Comparison of ENCODE assay signal across 7 mouse cellular contexts in the genomic region with DNA sequence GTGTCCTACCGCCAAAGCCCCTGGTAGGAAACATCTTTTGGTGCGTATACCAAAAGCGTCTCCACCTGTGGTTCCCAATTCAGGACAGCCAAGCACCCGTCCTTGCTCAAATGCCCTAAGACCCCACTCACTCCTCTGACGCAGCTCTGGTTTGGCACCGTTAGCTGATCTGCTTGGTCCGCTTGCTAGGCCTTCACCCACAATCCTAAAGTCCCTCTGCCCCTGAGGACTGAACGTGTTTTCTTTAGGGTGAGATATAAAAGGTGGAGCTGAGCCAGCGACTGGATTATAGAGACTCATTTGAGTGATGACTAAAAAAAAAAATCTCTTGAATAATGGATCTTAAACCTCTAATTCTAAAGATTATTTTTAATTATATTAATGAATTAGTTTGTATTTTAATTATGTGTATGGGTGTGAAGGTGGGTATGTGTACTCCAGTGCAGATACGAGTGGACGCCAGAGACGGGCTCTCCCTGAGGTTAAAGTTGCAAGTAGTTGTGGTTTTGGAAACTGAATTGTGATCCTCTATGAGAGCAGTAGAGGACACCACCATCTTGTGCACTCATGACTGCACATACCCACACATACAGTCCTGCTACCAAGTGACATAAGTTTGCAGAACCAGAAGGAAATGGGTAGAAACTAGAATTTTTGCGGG. TPM values are rescaled to one million over a fixed set of nuclear protein-coding genes. Genes with fewer than 3 reads are reported as not detected.
DNase-seq lines count a peak whose midpoint lies in the region; ATAC-seq lines count a peak whose summit lies in the region.

No protein-coding gene starts in this region.

- 27% methylated on average over 13 of the region's 13 CpGs for WGBS in neural tube, embryonic 11.5 days
- 25% methylated on average over 13 of the region's 13 CpGs for WGBS in embryonic facial prominence, embryonic 12.5 days
- WGBS in intestine, embryonic 16.5 days: 22% methylated on average over 13 of the region's 13 CpGs
- 22% methylated on average over 13 of the region's 13 CpGs for WGBS in neural tube, embryonic 15.5 days

- no peak for DNase-seq in neural tube, embryonic 11.5 days (ENCODE audit: low spot score)
- no peak for DNase-seq in neural tube, embryonic 10.5 days (ENCODE audit: extremely low spot score, low spot score)
- no peak for DNase-seq in spleen, adult 18-20 months
- no peak for DNase-seq in kidney, adult 9 months

- peak overlapping the region; percentile 73 for H3K4me3 ChIP-seq in neural tube, embryonic 11.5 days (ENCODE audit: low read depth, low read length)
- peak overlapping the region; percentile 95 for H3K4me3 ChIP-seq in embryonic facial prominence, embryonic 12.5 days
- H3K4me3 ChIP-seq in intestine, embryonic 16.5 days (ENCODE audit: low read length): peak overlapping the region; percentile 94
- peak overlapping the region; percentile 99 for H3K4me3 ChIP-seq in neural tube, embryonic 15.5 days (replicated peaks)

- peaks cover 5% of the 10 kb centered on the region; the same call in 1 of the 2 replicates for H3K4me1 ChIP-seq in neural tube, embryonic 11.5 days (ENCODE audit: control insufficient read depth, insufficient read depth, low read length)
- peaks cover 17% of the 10 kb centered on the region for H3K4me1 ChIP-seq in embryonic facial prominence, embryonic 12.5 days
- H3K4me1 ChIP-seq in intestine, embryonic 16.5 days (ENCODE audit: control insufficient read depth, insufficient read depth, low read length): peaks cover 16% of the 10 kb centered on the region
- peaks cover 44% of the 10 kb centered on the region for H3K4me1 ChIP-seq in neural tube, embryonic 15.5 days

- peak overlapping the region; percentile 57 for H3K4me2 ChIP-seq in neural tube, embryonic 11.5 days (ENCODE audit: low read depth)
- peak overlapping the region; percentile 77 for H3K4me2 ChIP-seq in embryonic facial prominence, embryonic 12.5 days (replicated peaks)
- peak overlapping the region; percentile 89 for H3K4me2 ChIP-seq in intestine, embryonic 16.5 days (ENCODE audit: low read depth, low read length)
- peak overlapping the region; percentile 83 for H3K4me2 ChIP-seq in neural tube, embryonic 15.5 days

- H3K27me3 ChIP-seq in neural tube, embryonic 11.5 days (ENCODE audit: control insufficient read depth, insufficient read depth, low read length): no peaks in the 10 kb centered on the region
- no peaks in the 10 kb centered on the region for H3K27me3 ChIP-seq in embryonic facial prominence, embryonic 12.5 days
- no peaks in the 10 kb centered on the region for H3K27me3 ChIP-seq in intestine, embryonic 16.5 days (replicated peaks; ENCODE audit: control insufficient read depth, insufficient read depth, low read length)
- no peaks in the 10 kb centered on the region for H3K27me3 ChIP-seq in neural tube, embryonic 15.5 days (replicated peaks)

- peak overlapping the region; percentile 66 for H3K9ac ChIP-seq in neural tube, embryonic 11.5 days (ENCODE audit: low read length)
- peak overlapping the region; percentile 92 for H3K9ac ChIP-seq in embryonic facial prominence, embryonic 12.5 days
- H3K9ac ChIP-seq in intestine, embryonic 16.5 days (ENCODE audit: low read depth, low read length): peak overlapping the region; percentile 91
- peak overlapping the region; percentile 95 for H3K9ac ChIP-seq in neural tube, embryonic 15.5 days (replicated peaks)

- no peaks in the 10 kb centered on the region for H3K9me3 ChIP-seq in neural tube, embryonic 11.5 days (ENCODE audit: control insufficient read depth, low read length)
- no peaks in the 10 kb centered on the region for H3K9me3 ChIP-seq in embryonic facial prominence, embryonic 12.5 days
- no peaks in the 10 kb centered on the region for H3K9me3 ChIP-seq in intestine, embryonic 16.5 days (ENCODE audit: control insufficient read depth, low read length)
- H3K9me3 ChIP-seq in neural tube, embryonic 15.5 days (replicated peaks): no peaks in the 10 kb centered on the region

- no peaks in the 10 kb centered on the region for H3K36me3 ChIP-seq in neural tube, embryonic 11.5 days (ENCODE audit: control insufficient read depth, insufficient read depth, low read length)
- peaks cover 3% of the 10 kb centered on the region; the same call in 1 of the 2 replicates for H3K36me3 ChIP-seq in embryonic facial prominence, embryonic 12.5 days
- H3K36me3 ChIP-seq in intestine, embryonic 16.5 days (ENCODE audit: control insufficient read depth, insufficient read depth, low read length): no peaks in the 10 kb centered on the region
- peaks cover 25% of the 10 kb centered on the region; the same call in 1 of the 2 replicates for H3K36me3 ChIP-seq in neural tube, embryonic 15.5 days

- H3K27ac ChIP-seq in neural tube, embryonic 11.5 days (ENCODE audit: low read depth, low read length): peak overlapping the region; percentile 58
- H3K27ac ChIP-seq in embryonic facial prominence, embryonic 12.5 days: peak overlapping the region; percentile 65
- peak overlapping the region; percentile 70 for H3K27ac ChIP-seq in intestine, embryonic 16.5 days (ENCODE audit: low read length)
- H3K27ac ChIP-seq in neural tube, embryonic 15.5 days (replicated peaks): peak overlapping the region; percentile 89

- ATAC-seq in neural tube, embryonic 11.5 days (ENCODE audit: insufficient read depth, low FRiP score, low TSS enrichment): no peak
- no peak for ATAC-seq in embryonic facial prominence, embryonic 12.5 days (ENCODE audit: insufficient number of reproducible peaks, insufficient read depth, low FRiP score, low TSS enrichment)
- ATAC-seq in intestine, embryonic 16.5 days: peak; percentile 13
- ATAC-seq in neural tube, embryonic 15.5 days (ENCODE audit: low FRiP score): peak; percentile 17; the same call in 1 of the 2 replicates

RNA-seq across cellular contexts. Expression of gene Anks3, which starts 0.9 kb away (rescaled TPM):
- 42.4 and 44.9 TPM in 2 replicates for polyA plus RNA-seq in neural tube, embryonic 11.5 days (2014; fragmentation: Nextera tagmentation; extraction: Ambion mirVana)
- polyA plus RNA-seq in embryonic facial prominence, embryonic 12.5 days (2016; fragmentation: Nextera tagmentation; extraction: Ambion mirVana): 64.3 and 69.2 TPM in 2 replicates
- 39.7 and 41.3 TPM in 2 replicates for polyA plus RNA-seq in intestine, embryonic 16.5 days (2015; fragmentation: Nextera tagmentation; extraction: Ambion mirVana)
- 68.6 and 71.5 TPM in 2 replicates for polyA plus RNA-seq in neural tube, embryonic 15.5 days (2015; fragmentation: Nextera tagmentation; extraction: Ambion mirVana)

RNA-seq across cellular contexts. Expression of gene Nudt16l1, which starts 26.3 kb away (rescaled TPM):
- polyA plus RNA-seq in neural tube, embryonic 11.5 days (2014; fragmentation: Nextera tagmentation; extraction: Ambion mirVana): 140 and 141 TPM in 2 replicates
- 171 and 177 TPM in 2 replicates for polyA plus RNA-seq in embryonic facial prominence, embryonic 12.5 days (2016; fragmentation: Nextera tagmentation; extraction: Ambion mirVana)
- 144 TPM in 2 replicates for polyA plus RNA-seq in intestine, embryonic 16.5 days (2015; fragmentation: Nextera tagmentation; extraction: Ambion mirVana)
- polyA plus RNA-seq in neural tube, embryonic 15.5 days (2015; fragmentation: Nextera tagmentation; extraction: Ambion mirVana): 128 and 140 TPM in 2 replicates

RNA-seq across cellular contexts. Expression of gene Sept12, which starts 32.8 kb away (rescaled TPM):
- polyA plus RNA-seq in neural tube, embryonic 11.5 days (2014; fragmentation: Nextera tagmentation; extraction: Ambion mirVana): not detected in 2 replicates
- polyA plus RNA-seq in embryonic facial prominence, embryonic 12.5 days (2016; fragmentation: Nextera tagmentation; extraction: Ambion mirVana): not detected in 2 replicates
- 0.11 TPM in 1 of 2 replicates, not detected in the other for polyA plus RNA-seq in intestine, embryonic 16.5 days (2015; fragmentation: Nextera tagmentation; extraction: Ambion mirVana)
- not detected in 2 replicates for polyA plus RNA-seq in neural tube, embryonic 15.5 days (2015; fragmentation: Nextera tagmentation; extraction: Ambion mirVana)

RNA-seq across cellular contexts. Expression of gene Smim22, which starts 42.2 kb away (rescaled TPM):
- 1.4 TPM in 1 of 2 replicates, not detected in the other for polyA plus RNA-seq in neural tube, embryonic 11.5 days (2014; fragmentation: Nextera tagmentation; extraction: Ambion mirVana)
- polyA plus RNA-seq in embryonic facial prominence, embryonic 12.5 days (2016; fragmentation: Nextera tagmentation; extraction: Ambion mirVana): 3.6 and 3.9 TPM in 2 replicates
- 133 and 146 TPM in 2 replicates for polyA plus RNA-seq in intestine, embryonic 16.5 days (2015; fragmentation: Nextera tagmentation; extraction: Ambion mirVana)
- polyA plus RNA-seq in neural tube, embryonic 15.5 days (2015; fragmentation: Nextera tagmentation; extraction: Ambion mirVana): 0.47 and 10.6 TPM in 2 replicates

RNA-seq across cellular contexts. Expression of gene Rogdi, which starts 48.5 kb away (rescaled TPM):
- polyA plus RNA-seq in neural tube, embryonic 11.5 days (2014; fragmentation: Nextera tagmentation; extraction: Ambion mirVana): 83.0 and 88.0 TPM in 2 replicates
- 65.1 and 74.9 TPM in 2 replicates for polyA plus RNA-seq in embryonic facial prominence, embryonic 12.5 days (2016; fragmentation: Nextera tagmentation; extraction: Ambion mirVana)
- 51.6 TPM in 2 replicates for polyA plus RNA-seq in intestine, embryonic 16.5 days (2015; fragmentation: Nextera tagmentation; extraction: Ambion mirVana)
- 158 and 170 TPM in 2 replicates for polyA plus RNA-seq in neural tube, embryonic 15.5 days (2015; fragmentation: Nextera tagmentation; extraction: Ambion mirVana)

Comparison
In these comparisons a context has a peak if more than half of its experiments do, and no peak if none do; other contexts are left out.
1. ATAC-seq: peak in intestine, embryonic 16.5 days (single experiment) and neural tube, embryonic 15.5 days (single experiment); none in neural tube, embryonic 11.5 days (single experiment) and embryonic facial prominence, embryonic 12.5 days (single experiment).
2. Peak in every context shown above with its lines, with median percentiles within 50 percentile points of each other: H3K27ac ChIP-seq, H3K4me2 ChIP-seq, H3K4me3 ChIP-seq and H3K9ac ChIP-seq.